Mouse (Mus musculus): ENCODE data around the gene Taco1. TPM values are rescaled to one million over a fixed set of nuclear protein-coding genes. Genes with fewer than 3 reads are reported as not detected.

The Taco1 gene
- polyA plus RNA-seq, 1 experiment from 2014 or later: 8.8 TPM

- DNase-seq (ENCODE audit: low spot score) (no peak), ATAC-seq (replicated peaks; ENCODE audit: low FRiP score) (no peak)
- H3K9me3 ChIP-seq (ENCODE audit: control insufficient read depth, low read length): no peaks in the 10 kb centered on the region
- no peaks in the 10 kb centered on the region for H3K27me3 ChIP-seq (ENCODE audit: control insufficient read depth, insufficient read depth, low read length)
- no peak overlapping the region for H3K9ac ChIP-seq (ENCODE audit: low read length)
- WGBS: 89% methylated on average over 9 of the region's 9 CpGs
- H3K4me3 ChIP-seq (ENCODE audit: low read depth, low read length): no peak overlapping the region
- no peaks in the 10 kb centered on the region for H3K36me3 ChIP-seq (ENCODE audit: control insufficient read depth, insufficient read depth, low read length)
- peaks cover 4% of the 10 kb centered on the region; the same call in 1 of the 2 replicates for H3K4me1 ChIP-seq (replicated peaks; ENCODE audit: control insufficient read depth, insufficient read depth, low read length)
- no peak overlapping the region for H3K4me2 ChIP-seq (ENCODE audit: low read depth, low read length, severe bottlenecking)
- no peak overlapping the region for H3K27ac ChIP-seq (ENCODE audit: low read depth, low read length)
Measured at GRCm38 (mm10) chr11:106034986-106035385, 30.9 kb upstream of the Taco1 start.

- Histone ChIP-seq H3K4me3 (ENCODE audit: low read depth, low read length) (peak within 1 kb of the TSS; percentile 98), H3K36me3 (ENCODE audit: control insufficient read depth, insufficient read depth, low read length) (no peaks in the 10 kb centered on the region), H3K9me3 (ENCODE audit: control insufficient read depth, low read length) (no peaks in the 10 kb centered on the region), H3K4me2 (ENCODE audit: low read depth, low read length, severe bottlenecking) (peak within 1 kb of the TSS; percentile 80), H3K27ac (ENCODE audit: low read depth, low read length) (peak within 1 kb of the TSS; percentile 69; the same call in 1 of the 2 replicates), H3K4me1 (replicated peaks; ENCODE audit: control insufficient read depth, insufficient read depth, low read length) (peaks cover 4% of the 10 kb centered on the region; the same call in 1 of the 2 replicates), H3K27me3 (ENCODE audit: control insufficient read depth, insufficient read depth, low read length) (no peaks in the 10 kb centered on the region), H3K9ac (ENCODE audit: low read length) (peak within 1 kb of the TSS; percentile 79)
- ATAC-seq (replicated peaks; ENCODE audit: low FRiP score): peak; percentile 99
- peak; percentile 98 for DNase-seq (ENCODE audit: low spot score)
- WGBS: under 1% methylated on average over 66 of the region's 66 CpGs
Measured at GRCm38 (mm10) chr11:106036548-106037417, 29.1 kb upstream of the Taco1 start, which contains the start of gene Dcaf7. TSS of gene Dcaf7 (plus strand) at chr11:106036872.

DNA sequence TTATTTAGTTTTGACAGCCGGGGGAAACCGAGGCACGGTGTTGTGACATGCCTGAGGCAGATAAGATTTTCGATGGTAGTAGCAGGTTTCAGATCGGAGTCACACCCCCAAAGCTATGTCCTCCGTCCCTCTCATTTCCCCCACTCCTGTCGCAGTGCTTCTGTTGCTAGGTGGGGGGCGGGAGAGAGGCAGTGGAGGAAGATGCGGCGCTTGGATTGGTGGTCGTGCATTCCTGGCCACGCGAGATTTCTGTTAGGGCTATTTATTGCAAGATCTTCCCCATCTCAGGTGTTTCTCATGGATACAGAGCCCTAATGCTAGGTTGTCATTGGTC, 28.5 kb upstream of the Taco1 start:
- Histone ChIP-seq H3K4me1 (replicated peaks; ENCODE audit: control insufficient read depth, insufficient read depth, low read length) (peaks cover 4% of the 10 kb centered on the region; the same call in 1 of the 2 replicates), H3K4me2 (ENCODE audit: low read depth, low read length, severe bottlenecking) (peak overlapping the region; percentile 80), H3K27ac (ENCODE audit: low read depth, low read length) (peak overlapping the region; percentile 69; the same call in 1 of the 2 replicates), H3K4me3 (ENCODE audit: low read depth, low read length) (peak overlapping the region; percentile 98), H3K27me3 (ENCODE audit: control insufficient read depth, insufficient read depth, low read length) (no peaks in the 10 kb centered on the region), H3K9me3 (ENCODE audit: control insufficient read depth, low read length) (no peaks in the 10 kb centered on the region), H3K36me3 (ENCODE audit: control insufficient read depth, insufficient read depth, low read length) (no peaks in the 10 kb centered on the region), H3K9ac (ENCODE audit: low read length) (peak overlapping the region; percentile 79)
- ATAC-seq (replicated peaks; ENCODE audit: low FRiP score) (peak; percentile 11), DNase-seq (ENCODE audit: low spot score) (peak; percentile 76)
- under 1% methylated on average over 13 of the region's 13 CpGs for WGBS

DNA sequence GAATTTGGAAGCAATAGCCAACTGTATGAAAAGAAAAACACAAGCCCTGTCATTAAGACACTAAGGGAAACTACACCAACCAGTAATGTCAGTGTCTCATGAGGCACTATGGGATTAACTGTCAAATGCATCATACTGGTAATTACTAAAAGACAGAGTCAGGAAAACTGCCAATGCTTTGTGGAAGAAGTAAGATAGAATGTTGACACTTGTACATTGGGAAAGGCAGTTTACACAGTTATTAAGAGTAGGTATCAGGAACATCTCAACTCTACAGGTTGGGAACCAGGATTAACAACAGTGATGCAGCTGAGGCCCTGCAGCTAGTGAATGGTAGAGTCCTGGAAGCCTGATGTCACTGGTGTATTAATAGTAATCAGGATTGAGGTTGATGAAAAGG, 21.5 kb upstream of the Taco1 start:
- H3K27ac ChIP-seq (ENCODE audit: low read depth, low read length): no peak overlapping the region
- H3K36me3 ChIP-seq (ENCODE audit: control insufficient read depth, insufficient read depth, low read length): no peaks in the 10 kb centered on the region; the same call in 1 of the 2 replicates
- ATAC-seq (replicated peaks; ENCODE audit: low FRiP score) (no peak), DNase-seq (ENCODE audit: low spot score) (no peak)
- no peak overlapping the region for H3K9ac ChIP-seq (ENCODE audit: low read length)
- no peak overlapping the region for H3K4me2 ChIP-seq (ENCODE audit: low read depth, low read length, severe bottlenecking)
- no peaks in the 10 kb centered on the region for H3K9me3 ChIP-seq (ENCODE audit: control insufficient read depth, low read length)
- no peaks in the 10 kb centered on the region for H3K4me1 ChIP-seq (replicated peaks; ENCODE audit: control insufficient read depth, insufficient read depth, low read length)
- no peak overlapping the region for H3K4me3 ChIP-seq (ENCODE audit: low read depth, low read length)
- no peaks in the 10 kb centered on the region for H3K27me3 ChIP-seq (ENCODE audit: control insufficient read depth, insufficient read depth, low read length)

DNA sequence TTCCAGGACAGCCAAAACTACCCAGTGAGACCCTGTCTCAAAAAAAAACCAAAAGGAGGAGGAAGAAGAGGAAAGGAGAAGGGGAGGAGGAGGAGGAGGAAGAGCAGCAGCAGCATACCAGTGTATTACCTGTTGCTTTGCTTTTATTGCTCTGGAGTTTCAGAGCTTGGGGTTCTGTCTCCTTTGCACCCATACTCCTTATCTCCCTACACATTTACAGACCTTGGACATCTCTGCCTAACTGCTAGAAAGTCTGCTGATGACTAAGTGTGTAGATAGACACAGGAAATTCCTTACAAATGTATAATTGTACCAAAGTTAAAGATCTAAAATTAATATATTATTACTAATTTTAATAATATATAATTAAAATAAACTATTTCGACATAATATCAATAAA, 20.6 kb upstream of the Taco1 start:
- 88% methylated on average over 1 of the region's 1 CpGs for WGBS
- H3K4me2 ChIP-seq (ENCODE audit: low read depth, low read length, severe bottlenecking): no peak overlapping the region
- no peak overlapping the region for H3K9ac ChIP-seq (ENCODE audit: low read length)
- H3K4me3 ChIP-seq (ENCODE audit: low read depth, low read length): no peak overlapping the region
- H3K4me1 ChIP-seq (replicated peaks; ENCODE audit: control insufficient read depth, insufficient read depth, low read length): no peaks in the 10 kb centered on the region
- no peaks in the 10 kb centered on the region for H3K27me3 ChIP-seq (ENCODE audit: control insufficient read depth, insufficient read depth, low read length)
- H3K36me3 ChIP-seq (ENCODE audit: control insufficient read depth, insufficient read depth, low read length): no peaks in the 10 kb centered on the region; the same call in 1 of the 2 replicates
- ATAC-seq (replicated peaks; ENCODE audit: low FRiP score) (no peak), DNase-seq (ENCODE audit: low spot score) (no peak)
- no peaks in the 10 kb centered on the region for H3K9me3 ChIP-seq (ENCODE audit: control insufficient read depth, low read length)
- H3K27ac ChIP-seq (ENCODE audit: low read depth, low read length): no peak overlapping the region

GRCm38 (mm10) chr11:106045780-106046179, 20.1 kb upstream of the Taco1 start:
- WGBS: 94% methylated on average over 3 of the region's 3 CpGs
- H3K4me2 ChIP-seq (ENCODE audit: low read depth, low read length, severe bottlenecking): no peak overlapping the region

DNA sequence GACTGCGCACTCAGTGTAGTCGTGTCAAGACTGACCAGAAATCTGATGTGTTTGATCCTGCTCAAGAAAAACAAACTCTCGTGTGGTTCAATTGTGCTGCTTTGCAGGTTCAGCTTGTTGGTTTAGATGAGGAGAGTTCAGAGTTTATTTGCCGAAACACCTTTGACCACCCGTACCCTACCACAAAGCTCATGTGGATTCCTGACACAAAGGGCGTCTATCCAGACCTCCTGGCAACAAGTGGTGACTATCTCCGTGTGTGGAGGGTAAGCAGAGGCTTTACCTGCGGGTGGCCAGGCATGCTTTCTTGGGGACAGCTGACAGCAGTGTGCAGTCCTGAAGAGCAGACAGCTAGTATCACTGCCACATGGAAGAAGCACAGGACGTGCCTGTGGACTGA, 19.3 kb upstream of the Taco1 start:
- H3K4me2 ChIP-seq (ENCODE audit: low read depth, low read length, severe bottlenecking): no peak overlapping the region
- no peaks in the 10 kb centered on the region for H3K9me3 ChIP-seq (ENCODE audit: control insufficient read depth, low read length)
- H3K27me3 ChIP-seq (ENCODE audit: control insufficient read depth, insufficient read depth, low read length): no peaks in the 10 kb centered on the region
- H3K36me3 ChIP-seq (ENCODE audit: control insufficient read depth, insufficient read depth, low read length): no peaks in the 10 kb centered on the region; the same call in 1 of the 2 replicates
- DNase-seq (ENCODE audit: low spot score) (no peak), ATAC-seq (replicated peaks; ENCODE audit: low FRiP score) (no peak)
- H3K4me3 ChIP-seq (ENCODE audit: low read depth, low read length): no peak overlapping the region
- 90% methylated on average over 9 of the region's 9 CpGs for WGBS
- H3K27ac ChIP-seq (ENCODE audit: low read depth, low read length): no peak overlapping the region
- no peaks in the 10 kb centered on the region for H3K4me1 ChIP-seq (replicated peaks; ENCODE audit: control insufficient read depth, insufficient read depth, low read length)
- no peak overlapping the region for H3K9ac ChIP-seq (ENCODE audit: low read length)

More at GRCm38 (mm10) chr11:106045780-106046179, 20.1 kb upstream of the Taco1 start:
- DNase-seq (ENCODE audit: low spot score): no peak
- no peak overlapping the region for H3K27ac ChIP-seq (ENCODE audit: low read depth, low read length)
- no peaks in the 10 kb centered on the region for H3K4me1 ChIP-seq (replicated peaks; ENCODE audit: control insufficient read depth, insufficient read depth, low read length)
- ATAC-seq (replicated peaks; ENCODE audit: low FRiP score): no peak
- no peak overlapping the region for H3K4me3 ChIP-seq (ENCODE audit: low read depth, low read length)
- no peaks in the 10 kb centered on the region for H3K27me3 ChIP-seq (ENCODE audit: control insufficient read depth, insufficient read depth, low read length)
- H3K9me3 ChIP-seq (ENCODE audit: control insufficient read depth, low read length): no peaks in the 10 kb centered on the region
- no peaks in the 10 kb centered on the region; the same call in 1 of the 2 replicates for H3K36me3 ChIP-seq (ENCODE audit: control insufficient read depth, insufficient read depth, low read length)
- no peak overlapping the region for H3K9ac ChIP-seq (ENCODE audit: low read length)

DNA sequence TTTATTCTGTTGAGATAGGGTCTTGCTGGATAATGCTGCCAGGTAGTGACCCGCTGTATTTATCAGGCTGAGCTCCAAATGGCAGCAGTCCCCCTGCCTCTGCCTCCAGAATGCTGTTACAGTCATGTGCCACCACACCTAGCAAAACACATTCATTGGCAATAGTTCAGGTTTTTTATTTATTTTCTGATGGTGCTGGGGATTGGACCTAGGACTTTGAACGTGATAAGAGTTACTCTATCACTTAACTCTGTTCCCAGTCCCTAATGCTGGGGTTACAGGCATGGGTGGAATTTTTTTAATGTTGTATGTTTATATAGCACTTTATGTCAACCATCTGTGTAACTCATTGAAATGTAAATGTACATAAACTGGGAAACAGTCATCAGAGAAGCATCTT, 11.9 kb upstream of the Taco1 start:
- no peaks in the 10 kb centered on the region for H3K9me3 ChIP-seq (ENCODE audit: control insufficient read depth, low read length)
- no peak for DNase-seq (ENCODE audit: low spot score)
- peaks cover 10% of the 10 kb centered on the region; the same call in 1 of the 2 replicates for H3K36me3 ChIP-seq (ENCODE audit: control insufficient read depth, insufficient read depth, low read length)
- H3K4me2 ChIP-seq (ENCODE audit: low read depth, low read length, severe bottlenecking): no peak overlapping the region
- ATAC-seq (replicated peaks; ENCODE audit: low FRiP score): no peak
- H3K4me1 ChIP-seq (replicated peaks; ENCODE audit: control insufficient read depth, insufficient read depth, low read length): no peaks in the 10 kb centered on the region
- no peaks in the 10 kb centered on the region for H3K27me3 ChIP-seq (ENCODE audit: control insufficient read depth, insufficient read depth, low read length)
- no peak overlapping the region for H3K4me3 ChIP-seq (ENCODE audit: low read depth, low read length)
- 87% methylated on average over 2 of the region's 2 CpGs for WGBS
- H3K27ac ChIP-seq (ENCODE audit: low read depth, low read length): no peak overlapping the region
- H3K9ac ChIP-seq (ENCODE audit: low read length): no peak overlapping the region
